Mouse (Mus musculus) heart, adult 2 months (tissue): ENCODE results near the gene Gm42957.

ENCODE experiments used
- CTCF ChIP-seq: fragments of 200-600 bp; IDR thresholded peaks from 2 replicates; pipeline ENCODE4 v1.8.1; 2022; ENCODE audit warnings: antibody characterized with exemption, mild to moderate bottlenecking, moderate library complexity
- POLR2A ChIP-seq: fragments of 200-500 bp; IDR thresholded peaks from 2 replicates; pipeline ENCODE4 v1.6.1; 2011; ENCODE audit warnings: mild to moderate bottlenecking, low read depth, low read length, control low read depth; ENCODE audit not compliant: insufficient read depth

- TF ChIP-seq CTCF (no peak), POLR2A (no peak)
Observed at GRCm38 (mm10) chr3:96660901-96661300, 25.6 kb downstream of the Gm42957 start.
